Mouse (Mus musculus): ENCODE measurements around the gene Foxp1.

Foxp1 gene

GRCm38 (mm10) chr6:99522359-99523108, at the start of gene Foxp1:
Foxp1 (minus strand) TSS chr6:99522721.
- DNase-seq = peak; percentile 80

- DNase-seq = no peak
Measured at GRCm38 (mm10) chr6:99572071-99572470, 49.5 kb upstream of the Foxp1 start.

GRCm38 (mm10) chr6:99566921-99567320, 44.4 kb upstream of the Foxp1 start:
- peak; percentile 52 for DNase-seq

GRCm38 (mm10) chr6:99564766-99565165, 42.2 kb upstream of the Foxp1 start:
- DNase-seq = peak; percentile 53

- no peak for DNase-seq
Measured at GRCm38 (mm10) chr6:99556950-99557349, 34.4 kb upstream of the Foxp1 start.

GRCm38 (mm10) chr6:99552816-99553215, 30.3 kb upstream of the Foxp1 start:
- DNase-seq = no peak

- no peak for DNase-seq
Measured at GRCm38 (mm10) chr6:99546416-99546815, 23.9 kb upstream of the Foxp1 start.

- DNase-seq = no peak
Measured at GRCm38 (mm10) chr6:99545437-99545836, 22.9 kb upstream of the Foxp1 start.

- DNase-seq = no peak
Measured at GRCm38 (mm10) chr6:99541105-99541504, 18.6 kb upstream of the Foxp1 start.

- no peak for DNase-seq
Measured at GRCm38 (mm10) chr6:99540653-99541052, 18.1 kb upstream of the Foxp1 start.

GRCm38 (mm10) chr6:99540146-99540545, 17.6 kb upstream of the Foxp1 start:
- no peak for DNase-seq

GRCm38 (mm10) chr6:99538194-99538941, 15.8 kb upstream of the Foxp1 start:
- no peak for DNase-seq

GRCm38 (mm10) chr6:99534211-99534745, 11.8 kb upstream of the Foxp1 start:
- DNase-seq = no peak

GRCm38 (mm10) chr6:99532458-99532857, 9.9 kb upstream of the Foxp1 start:
- DNase-seq = no peak

GRCm38 (mm10) chr6:99528972-99529371, 6.5 kb upstream of the Foxp1 start:
- no peak for DNase-seq

GRCm38 (mm10) chr6:99527457-99528105, 5.1 kb upstream of the Foxp1 start:
- DNase-seq = peak; percentile 23

- peak; percentile 49 for DNase-seq
Measured at GRCm38 (mm10) chr6:99525351-99525750, 2.8 kb upstream of the Foxp1 start.

- DNase-seq = no peak
Measured at GRCm38 (mm10) chr6:99523679-99524370, 1.3 kb upstream of the Foxp1 start.

GRCm38 (mm10) chr6:99523109-99523632, 650 bp upstream of the Foxp1 start:
- DNase-seq = peak; percentile 73

GRCm38 (mm10) chr6:99521641-99522358, 721 bp downstream of the Foxp1 start:
- peak; percentile 65 for DNase-seq

- DNase-seq = peak; percentile 58
Measured at GRCm38 (mm10) chr6:99521038-99521640, 1.4 kb downstream of the Foxp1 start.
